8 mouse cellular contexts compared by ENCODE assay signal in genomic region chr7:110614133-110615063, GRCm38 (mm10). TPM values are rescaled to one million over a fixed set of nuclear protein-coding genes. Genes with fewer than 3 reads are reported as not detected.
DNase-seq lines count a peak whose midpoint lies in the region; ATAC-seq lines count a peak whose summit lies in the region.

Gene Sbf2, minus strand, starts transcription at chr7:110614922.

- H3K4me1 ChIP-seq in hindbrain, embryonic 14.5 days (replicated peaks; ENCODE audit: control insufficient read depth, insufficient read depth, low read length), result peaks cover 14% of the 10 kb centered on the region

- no peaks in the 10 kb centered on the region for H3K36me3 ChIP-seq in hindbrain, embryonic 14.5 days (replicated peaks; ENCODE audit: control insufficient read depth, insufficient read depth)

- under 1% methylated on average over 91 of the region's 127 CpGs for WGBS in hindbrain, embryonic 14.5 days

- peak within 1 kb of the TSS; percentile 99 for H3K4me3 ChIP-seq in hindbrain, embryonic 14.5 days (replicated peaks; ENCODE audit: low read length)

- no peaks in the 10 kb centered on the region; the same call in 1 of the 2 replicates for H3K27me3 ChIP-seq in hindbrain, embryonic 14.5 days (ENCODE audit: control insufficient read depth, insufficient read depth, low read length)

- ATAC-seq in hindbrain, embryonic 14.5 days (ENCODE audit: low FRiP score), result peak; percentile 89

- peak within 1 kb of the TSS; percentile 99 for H3K27ac ChIP-seq in hindbrain, embryonic 14.5 days

- peak; percentile 90 for DNase-seq in Muller cell, postnatal 12 days (ENCODE audit: inconsistent ontology term)
- DNase-seq in cerebellum, adult 9-11 months, result peak; percentile 85
- peak; percentile 68 to 69 for DNase-seq in frontal cortex, postnatal 36 days (ENCODE audit: low spot score in 2 of 2)
- peak; percentile 87 for DNase-seq in hindbrain, embryonic 14.5 days (ENCODE audit: low spot score)
- peak; percentile 66 for DNase-seq in left cerebral cortex, adult 11 months (ENCODE audit: low spot score)
- DNase-seq in lung, postnatal 36 days, result peak; percentile 92
- peak; percentile 63 to 72 for DNase-seq in right cerebral cortex, adult 2 months (ENCODE audit: low spot score in 2 of 2)
- peak; percentile 70 to 77 for DNase-seq in urinary bladder, postnatal 4 days (ENCODE audit: low spot score in 2 of 2)

- H3K9me3 ChIP-seq in hindbrain, embryonic 14.5 days (ENCODE audit: control insufficient read depth, low read length), result no peaks in the 10 kb centered on the region

- peak within 1 kb of the TSS; percentile 99 for H3K9ac ChIP-seq in hindbrain, embryonic 14.5 days

- H3K4me2 ChIP-seq in hindbrain, embryonic 14.5 days (replicated peaks), result peak within 1 kb of the TSS; percentile 58

RNA-seq across cellular contexts. Expression of gene Sbf2, which starts in this region (rescaled TPM):
- polyA plus RNA-seq in hindbrain, embryonic 14.5 days (2014; fragmentation: Nextera tagmentation; extraction: Ambion mirVana), result 61.8 and 66.7 TPM in 2 replicates

Comparison
In these comparisons a context has a peak if more than half of its experiments do, and no peak if none do; other contexts are left out.
1. Peak in every context shown above with its lines: DNase-seq, ATAC-seq, H3K4me3 ChIP-seq and H3K27ac ChIP-seq.